Mouse (Mus musculus) ovary, postnatal 36 days (tissue): ENCODE measurements around the gene Sco1.
A peak's percentile ranks its signal among the peaks of the same experiment; 100 is the strongest.
"Not testable (repeated sequence)": the region's sequence is repeated elsewhere in the genome, so short reads cannot be mapped to it uniquely, and the experiment has no call there.

Source experiments
- DNase-seq: peaks from one replicate; pipeline ENCODE4 v3.0.0; 2022; ENCODE audit warnings: low spot score, mixed read lengths

Sco1 gene

DNA sequence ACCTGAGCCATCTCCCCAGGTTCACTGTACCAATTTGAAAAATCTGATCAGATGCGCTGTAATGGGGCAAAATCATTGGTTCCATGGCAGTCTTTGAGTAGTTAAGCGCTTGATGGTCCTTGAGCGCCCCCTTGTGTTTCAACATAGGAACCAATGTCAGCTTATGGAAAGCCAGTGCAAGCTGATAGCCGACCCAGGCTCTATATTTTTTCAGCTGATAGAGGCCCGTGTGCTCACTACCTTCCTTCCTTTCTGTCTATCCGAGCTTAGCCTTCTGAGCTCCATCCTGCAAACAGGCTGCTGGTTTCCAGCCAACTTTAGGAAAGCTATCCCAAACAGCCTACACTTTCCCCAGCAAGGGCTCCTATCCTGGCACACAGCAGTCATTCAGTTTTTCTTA lies 33.0 kb downstream of the Sco1 start:
- DNase-seq = peak; percentile 26

DNA sequence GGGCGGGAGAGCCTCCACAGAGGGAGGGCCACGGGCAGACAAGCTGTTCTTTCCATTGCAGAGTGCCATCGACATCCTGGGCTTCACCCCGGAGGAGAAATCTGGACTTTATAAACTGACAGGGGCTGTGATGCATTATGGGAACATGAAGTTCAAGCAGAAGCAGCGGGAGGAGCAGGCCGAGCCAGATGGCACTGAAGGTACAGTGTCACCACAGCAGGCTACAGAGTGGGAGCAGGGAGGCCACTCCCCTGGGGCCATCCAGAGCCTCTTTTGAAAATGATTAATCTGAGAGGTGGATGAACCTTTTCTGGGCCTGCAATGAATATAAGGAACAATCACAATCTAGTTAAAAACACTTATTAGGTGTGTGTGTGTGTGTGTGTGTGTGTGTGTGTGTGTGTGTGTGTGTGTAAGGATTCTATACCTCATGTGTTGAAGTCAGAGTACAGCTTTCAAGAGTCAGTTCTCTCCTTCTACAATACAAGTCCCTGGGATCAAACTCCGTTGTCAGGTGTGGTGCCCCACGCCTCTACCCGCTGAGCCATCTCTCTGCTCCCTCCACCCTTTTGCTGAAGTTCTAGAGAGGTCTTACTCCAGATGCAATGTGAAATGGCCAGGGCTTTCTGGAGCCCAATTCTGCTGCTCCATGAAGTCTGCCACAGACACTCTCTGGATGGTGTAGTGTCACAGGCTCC lies 34.1 kb downstream of the Sco1 start:
- DNase-seq = no peak

GRCm38 (mm10) chr11:67087225-67087624 lies 34.8 kb downstream of the Sco1 start:
- no peak for DNase-seq

DNA sequence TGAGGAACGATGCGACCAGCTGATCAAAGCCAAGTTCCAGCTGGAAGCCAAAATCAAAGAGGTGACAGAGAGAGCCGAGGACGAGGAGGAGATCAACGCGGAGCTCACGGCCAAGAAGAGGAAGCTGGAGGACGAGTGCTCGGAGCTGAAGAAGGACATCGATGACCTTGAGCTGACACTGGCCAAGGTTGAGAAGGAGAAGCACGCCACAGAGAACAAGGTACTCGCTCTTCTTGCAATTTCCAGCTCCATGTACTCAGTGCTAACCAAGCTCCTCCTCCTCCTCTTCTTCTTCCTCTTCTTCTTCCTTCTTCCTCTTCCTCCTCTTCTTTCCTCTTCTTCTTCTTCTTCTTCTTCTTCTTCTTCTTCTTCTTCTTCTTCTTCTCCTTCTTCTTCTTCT lies 39.9 kb downstream of the Sco1 start:
- not testable (repeated sequence) for DNase-seq

DNA sequence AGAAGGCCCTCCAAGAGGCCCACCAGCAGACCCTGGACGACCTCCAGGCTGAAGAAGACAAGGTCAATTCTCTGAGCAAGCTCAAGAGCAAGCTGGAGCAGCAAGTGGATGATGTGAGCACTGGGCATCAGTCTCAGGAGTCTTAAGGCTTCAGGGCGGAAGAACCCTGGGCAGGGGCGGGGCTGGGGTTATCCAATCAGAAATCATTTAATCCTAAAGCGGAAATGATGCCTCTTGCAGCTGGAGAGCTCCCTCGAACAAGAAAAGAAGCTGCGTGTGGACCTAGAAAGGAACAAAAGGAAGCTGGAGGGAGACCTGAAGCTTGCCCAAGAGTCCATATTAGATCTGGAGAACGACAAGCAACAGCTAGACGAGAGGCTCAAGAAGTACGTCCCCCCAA lies 40.7 kb downstream of the Sco1 start:
- no peak for DNase-seq

- no peak for DNase-seq
Observed at GRCm38 (mm10) chr11:67093652-67094051, 41.2 kb downstream of the Sco1 start.

- no peak for DNase-seq
Observed at GRCm38 (mm10) chr11:67094470-67094869, 42.0 kb downstream of the Sco1 start.

GRCm38 (mm10) chr11:67097709-67098108 lies 45.2 kb downstream of the Sco1 start:
- DNase-seq = no peak

GRCm38 (mm10) chr11:67098427-67098826 lies 46.0 kb downstream of the Sco1 start:
- no peak for DNase-seq

DNA sequence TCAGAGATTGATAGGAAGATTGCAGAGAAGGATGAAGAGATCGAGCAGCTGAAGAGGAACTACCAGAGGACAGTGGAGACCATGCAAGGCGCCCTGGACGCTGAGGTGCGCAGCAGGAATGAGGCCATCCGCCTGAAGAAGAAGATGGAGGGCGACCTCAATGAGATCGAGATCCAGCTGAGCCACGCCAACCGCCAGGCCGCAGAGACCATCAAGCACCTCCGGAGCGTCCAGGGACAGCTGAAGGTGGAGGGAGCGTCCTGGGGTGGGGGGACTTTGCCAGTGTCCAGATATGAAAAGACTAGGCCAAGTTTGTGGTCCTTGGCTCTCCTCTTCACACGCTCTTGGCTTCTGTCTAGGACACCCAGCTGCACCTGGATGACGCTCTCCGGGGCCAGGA lies 46.8 kb downstream of the Sco1 start:
- no peak for DNase-seq

DNA sequence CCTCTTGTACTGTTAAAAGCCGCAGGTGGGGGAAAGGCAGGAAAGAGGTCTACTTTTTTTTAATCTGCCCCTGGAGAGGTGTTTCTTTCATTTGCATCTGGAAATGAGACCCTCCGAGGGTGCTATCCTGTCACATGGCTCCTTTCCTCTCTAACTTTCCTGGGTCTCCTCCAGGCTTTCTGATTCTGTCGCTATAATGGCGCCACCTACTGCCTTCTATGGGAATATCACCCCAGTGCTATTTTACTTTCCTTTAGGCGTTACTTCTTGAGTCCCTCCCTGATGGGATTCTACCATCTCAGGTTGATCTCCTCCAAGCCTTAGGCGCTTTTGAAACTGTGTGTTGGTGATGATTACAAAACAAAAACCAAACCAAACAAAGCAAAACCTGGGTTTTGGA lies 47.7 kb downstream of the Sco1 start:
- DNase-seq = no peak

DNA sequence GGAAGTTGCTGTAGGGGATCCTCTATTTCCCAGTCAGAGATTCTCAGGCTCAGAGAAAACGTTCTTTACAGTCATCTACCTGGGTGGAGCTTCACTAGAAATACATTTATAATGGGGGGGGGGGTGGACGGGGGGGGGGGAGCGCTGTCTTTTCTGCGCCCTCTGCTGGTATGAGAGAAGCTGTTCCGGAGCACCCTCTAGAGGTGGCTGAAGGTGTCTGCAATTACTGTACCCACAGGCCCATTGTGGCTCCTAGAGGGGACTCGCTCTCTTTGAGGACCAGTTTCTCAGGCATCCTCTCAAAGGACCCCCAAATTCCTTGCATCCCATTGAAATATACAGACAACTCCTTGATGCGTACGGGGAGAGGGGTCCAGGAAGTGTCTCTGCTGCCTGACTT lies 49.2 kb downstream of the Sco1 start:
- DNase-seq = peak; percentile 34

- DNase-seq = no peak
Observed at GRCm38 (mm10) chr11:67103256-67103655, 50.8 kb downstream of the Sco1 start.

DNA sequence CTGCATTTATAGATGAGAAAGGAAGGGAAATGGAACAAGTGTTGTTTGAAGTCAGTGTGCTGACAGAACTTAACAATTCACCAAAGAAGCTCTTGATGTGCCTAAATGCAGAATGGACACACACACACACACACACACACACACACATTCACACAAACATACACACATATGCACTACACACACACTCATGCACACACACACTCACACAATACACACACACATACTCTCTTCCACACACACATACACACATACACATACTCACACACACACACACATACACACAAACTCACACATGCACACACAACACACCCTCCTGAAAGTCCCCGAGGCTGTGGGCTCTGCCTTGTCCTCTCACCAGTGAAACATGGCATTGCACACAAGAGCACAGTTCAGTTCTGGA lies 51.8 kb downstream of the Sco1 start:
- DNase-seq = no peak

GRCm38 (mm10) chr11:67104714-67105113 lies 52.2 kb downstream of the Sco1 start:
- peak; percentile 23 for DNase-seq

GRCm38 (mm10) chr11:67105689-67106088 lies 53.2 kb downstream of the Sco1 start:
- DNase-seq = no peak

GRCm38 (mm10) chr11:67106973-67107372 lies 54.5 kb downstream of the Sco1 start:
- no peak for DNase-seq

- DNase-seq = peak; percentile 50
Observed at GRCm38 (mm10) chr11:67110168-67110948, 57.9 kb downstream of the Sco1 start.

DNA sequence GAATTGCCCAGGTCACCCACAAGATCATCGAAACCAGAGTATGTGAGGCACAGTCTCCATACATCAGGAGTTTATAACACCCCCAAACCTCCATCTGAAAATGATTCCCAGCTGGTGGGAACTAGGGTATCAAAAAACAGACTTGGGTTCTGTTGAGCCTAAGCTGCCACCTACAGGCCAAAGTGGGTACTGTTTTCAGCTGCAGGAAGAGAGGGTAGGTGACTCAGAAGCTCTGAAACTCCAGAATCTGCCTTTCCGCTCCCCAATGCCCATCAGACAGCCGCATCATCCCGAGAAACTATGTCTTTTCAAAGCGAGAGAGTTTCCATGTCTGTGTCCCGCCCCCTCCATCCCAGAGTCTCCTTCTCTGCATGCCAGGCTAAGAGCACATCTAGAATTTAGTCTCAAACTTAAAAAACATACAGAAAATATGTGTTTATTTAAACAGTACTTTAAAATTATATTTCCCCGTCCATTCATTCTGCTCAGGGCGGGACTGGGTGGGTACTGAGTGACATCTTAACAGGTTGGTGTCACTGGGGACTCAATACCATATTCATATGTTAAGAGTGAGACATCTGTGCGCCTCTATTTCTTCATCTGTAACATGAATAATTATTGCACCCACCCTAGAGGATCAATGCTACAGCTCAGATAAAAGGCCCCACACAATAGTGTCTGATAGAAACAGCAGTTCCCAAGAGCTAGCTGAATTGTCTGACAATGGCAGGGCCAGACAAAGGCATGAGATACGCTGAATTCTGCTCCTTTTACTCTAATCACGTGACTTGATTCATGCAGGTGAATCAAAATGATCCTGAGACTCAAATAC lies 59.8 kb downstream of the Sco1 start:
- peak; percentile 55 for DNase-seq

- DNase-seq = peak; percentile 56
Observed at GRCm38 (mm10) chr11:67112851-67113202, 60.4 kb downstream of the Sco1 start.

DNA sequence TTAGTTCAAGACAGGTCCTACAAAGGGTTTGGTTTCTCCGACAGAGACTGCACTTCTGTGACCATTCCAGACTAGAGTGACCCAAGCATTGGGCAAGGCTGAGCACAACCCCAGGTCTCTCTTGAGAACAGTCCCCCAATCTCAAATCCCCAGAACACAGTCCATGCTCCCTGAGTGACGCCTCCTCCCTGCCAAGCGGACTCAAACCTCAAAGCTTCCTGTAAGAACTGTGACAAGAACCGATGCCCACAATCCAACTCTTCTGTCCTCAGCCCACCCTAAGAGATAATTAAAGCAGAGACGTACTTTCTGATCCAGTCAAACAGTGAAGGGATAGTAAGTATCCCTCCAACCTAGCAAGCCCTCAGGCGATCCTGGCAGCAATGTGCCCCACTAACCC lies 60.9 kb downstream of the Sco1 start:
- no peak for DNase-seq

- DNase-seq = no peak
Observed at GRCm38 (mm10) chr11:67114261-67114660, 61.8 kb downstream of the Sco1 start.

GRCm38 (mm10) chr11:67114901-67115300 lies 62.4 kb downstream of the Sco1 start:
- no peak for DNase-seq
